Mouse (Mus musculus): ENCODE results near the gene Wapl. TPM values are rescaled to one million over a fixed set of nuclear protein-coding genes. Genes with fewer than 3 reads are reported as not detected.
A peak's percentile ranks its signal among the peaks of the same experiment; 100 is the strongest.

Wapl gene
- polyA plus RNA-seq, 1 experiment from 2014 or later: 38.7 TPM

GRCm38 (mm10) chr14:34660351-34660787, 13.4 kb upstream of the Wapl start:
- Histone ChIP-seq H3K4me1 (replicated peaks; ENCODE audit: control insufficient read depth, insufficient read depth, low read length) (peaks cover 6% of the 10 kb centered on the region; the same call in 1 of the 2 replicates), H3K27ac (ENCODE audit: low read depth, low read length) (no peak overlapping the region), H3K9ac (ENCODE audit: low read depth, low read length) (no peak overlapping the region), H3K4me3 (ENCODE audit: low read depth, low read length) (no peak overlapping the region), H3K36me3 (ENCODE audit: control insufficient read depth, insufficient read depth, low read length) (no peaks in the 10 kb centered on the region), H3K9me3 (ENCODE audit: control insufficient read depth, low read length) (no peaks in the 10 kb centered on the region), H3K27me3 (ENCODE audit: control insufficient read depth, insufficient read depth, low read length) (peaks cover 19% of the 10 kb centered on the region), H3K4me2 (replicated peaks; ENCODE audit: low read depth, low read length) (no peak overlapping the region)
- 49% methylated on average over 7 of the region's 7 CpGs for WGBS
- DNase-seq (ENCODE audit: low spot score) (no peak), ATAC-seq (ENCODE audit: low FRiP score) (no peak)

GRCm38 (mm10) chr14:34660788-34661591, 12.7 kb upstream of the Wapl start:
- Histone ChIP-seq H3K4me3 (ENCODE audit: low read depth, low read length) (peak overlapping the region; percentile 37), H3K27me3 (ENCODE audit: control insufficient read depth, insufficient read depth, low read length) (peaks cover 19% of the 10 kb centered on the region), H3K9me3 (ENCODE audit: control insufficient read depth, low read length) (no peaks in the 10 kb centered on the region), H3K4me2 (replicated peaks; ENCODE audit: low read depth, low read length) (peak overlapping the region; percentile 51), H3K4me1 (replicated peaks; ENCODE audit: control insufficient read depth, insufficient read depth, low read length) (peaks cover 6% of the 10 kb centered on the region; the same call in 1 of the 2 replicates), H3K27ac (ENCODE audit: low read depth, low read length) (no peak overlapping the region), H3K36me3 (ENCODE audit: control insufficient read depth, insufficient read depth, low read length) (no peaks in the 10 kb centered on the region), H3K9ac (ENCODE audit: low read depth, low read length) (no peak overlapping the region)
- 7% methylated on average over 22 of the region's 22 CpGs for WGBS
- DNase-seq (ENCODE audit: low spot score) (peak; percentile 45), ATAC-seq (ENCODE audit: low FRiP score) (no peak)

DNA sequence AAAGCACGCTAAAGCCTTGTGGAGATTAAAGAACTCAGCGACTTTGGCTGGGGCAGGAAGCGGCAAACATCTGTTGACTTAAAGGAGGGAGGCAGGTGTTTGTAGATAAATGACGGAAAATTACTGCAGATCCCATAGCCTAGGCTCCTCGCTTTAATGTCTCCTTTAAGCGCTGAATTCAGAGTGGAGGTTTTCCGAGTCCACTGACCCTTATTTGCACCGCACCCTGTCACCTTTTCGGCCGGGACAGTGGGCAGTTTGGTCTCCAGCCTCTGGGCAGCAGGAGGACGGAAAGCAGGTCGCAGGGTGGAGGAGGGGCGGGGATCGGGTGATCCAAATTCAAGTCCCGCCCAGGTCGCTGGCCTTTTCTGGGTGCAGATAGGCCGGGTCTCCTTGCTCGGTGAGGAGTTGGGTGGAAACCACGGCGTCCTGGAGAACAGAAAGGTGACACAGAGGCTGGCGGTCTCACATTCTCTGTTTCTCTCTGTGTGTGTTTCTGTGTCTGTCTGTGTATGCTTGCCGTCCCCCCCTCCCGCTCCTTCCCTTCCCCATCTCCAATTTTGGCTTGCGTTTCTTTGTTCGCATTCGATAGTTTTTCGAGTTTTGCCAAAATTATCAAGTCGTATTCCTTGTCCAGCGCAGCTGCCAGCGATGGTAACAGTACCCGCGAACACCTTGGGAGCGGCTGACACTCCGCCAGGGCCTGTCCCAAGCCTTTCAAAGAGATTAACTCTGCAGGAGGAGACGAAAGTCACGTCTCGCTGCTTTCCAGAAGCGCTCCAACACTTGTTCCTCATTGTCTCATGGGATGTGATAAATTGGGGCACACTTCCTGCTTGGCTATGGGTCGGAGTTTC, 11.9 kb upstream of the Wapl start:
- WGBS: under 1% methylated on average over 39 of the region's 39 CpGs
- DNase-seq (ENCODE audit: low spot score): peak; percentile 62
- no peaks in the 10 kb centered on the region for H3K36me3 ChIP-seq (ENCODE audit: control insufficient read depth, insufficient read depth, low read length)
- H3K4me2 ChIP-seq (replicated peaks; ENCODE audit: low read depth, low read length): peak overlapping the region; percentile 51
- no peak overlapping the region for H3K27ac ChIP-seq (ENCODE audit: low read depth, low read length)
- H3K9me3 ChIP-seq (ENCODE audit: control insufficient read depth, low read length): no peaks in the 10 kb centered on the region
- H3K27me3 ChIP-seq (ENCODE audit: control insufficient read depth, insufficient read depth, low read length): peaks cover 19% of the 10 kb centered on the region
- H3K4me3 ChIP-seq (ENCODE audit: low read depth, low read length): peak overlapping the region; percentile 37
- H3K4me1 ChIP-seq (replicated peaks; ENCODE audit: control insufficient read depth, insufficient read depth, low read length): peaks cover 6% of the 10 kb centered on the region; the same call in 1 of the 2 replicates
- peak overlapping the region; percentile 31 for H3K9ac ChIP-seq (ENCODE audit: low read depth, low read length)
- peak; percentile 27; the same call in 1 of the 2 replicates for ATAC-seq (ENCODE audit: low FRiP score)

DNA sequence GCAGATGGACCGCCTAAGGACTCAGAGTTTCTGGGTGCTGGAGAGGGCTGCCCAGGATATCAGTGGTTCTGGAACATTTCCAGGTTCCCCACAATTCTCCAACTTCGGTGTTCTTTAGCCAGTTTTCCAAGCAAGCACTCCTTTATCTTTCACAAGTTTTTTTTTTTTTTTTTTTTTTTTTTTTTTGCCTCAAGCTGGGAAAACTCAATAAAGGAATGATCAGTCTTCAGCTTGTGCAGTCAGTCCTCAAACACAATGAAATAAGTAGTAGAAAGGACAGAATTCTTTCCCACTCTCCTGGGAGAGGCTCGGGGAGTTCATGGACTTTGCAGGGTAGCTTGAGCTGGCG, 11.3 kb upstream of the Wapl start:
- no peak for ATAC-seq (ENCODE audit: low FRiP score)
- H3K27me3 ChIP-seq (ENCODE audit: control insufficient read depth, insufficient read depth, low read length): peaks cover 19% of the 10 kb centered on the region

GRCm38 (mm10) chr14:34663381-34663780, 10.3 kb upstream of the Wapl start:
- H3K4me2 ChIP-seq (replicated peaks; ENCODE audit: low read depth, low read length): no peak overlapping the region
- peaks cover 6% of the 10 kb centered on the region; the same call in 1 of the 2 replicates for H3K4me1 ChIP-seq (replicated peaks; ENCODE audit: control insufficient read depth, insufficient read depth, low read length)
- no peaks in the 10 kb centered on the region for H3K9me3 ChIP-seq (ENCODE audit: control insufficient read depth, low read length)
- H3K36me3 ChIP-seq (ENCODE audit: control insufficient read depth, insufficient read depth, low read length): no peaks in the 10 kb centered on the region
- no peak overlapping the region for H3K9ac ChIP-seq (ENCODE audit: low read depth, low read length)
- WGBS: 61% methylated on average over 1 of the region's 1 CpGs
- H3K27me3 ChIP-seq (ENCODE audit: control insufficient read depth, insufficient read depth, low read length): peaks cover 19% of the 10 kb centered on the region
- ATAC-seq (ENCODE audit: low FRiP score): no peak
- no peak overlapping the region for H3K4me3 ChIP-seq (ENCODE audit: low read depth, low read length)
- no peak overlapping the region for H3K27ac ChIP-seq (ENCODE audit: low read depth, low read length)
- DNase-seq (ENCODE audit: low spot score): no peak

More for the DNA sequence above, 11.3 kb upstream of the Wapl start:
- H3K4me3 ChIP-seq (ENCODE audit: low read depth, low read length): peak overlapping the region; percentile 37
- no peak overlapping the region for H3K27ac ChIP-seq (ENCODE audit: low read depth, low read length)
- no peak for DNase-seq (ENCODE audit: low spot score)
- no peak overlapping the region for H3K9ac ChIP-seq (ENCODE audit: low read depth, low read length)
- 4% methylated on average over 4 of the region's 4 CpGs for WGBS
- no peaks in the 10 kb centered on the region for H3K9me3 ChIP-seq (ENCODE audit: control insufficient read depth, low read length)
- H3K4me2 ChIP-seq (replicated peaks; ENCODE audit: low read depth, low read length): peak overlapping the region; percentile 51
- no peaks in the 10 kb centered on the region for H3K36me3 ChIP-seq (ENCODE audit: control insufficient read depth, insufficient read depth, low read length)
- H3K4me1 ChIP-seq (replicated peaks; ENCODE audit: control insufficient read depth, insufficient read depth, low read length): peaks cover 6% of the 10 kb centered on the region; the same call in 1 of the 2 replicates

DNA sequence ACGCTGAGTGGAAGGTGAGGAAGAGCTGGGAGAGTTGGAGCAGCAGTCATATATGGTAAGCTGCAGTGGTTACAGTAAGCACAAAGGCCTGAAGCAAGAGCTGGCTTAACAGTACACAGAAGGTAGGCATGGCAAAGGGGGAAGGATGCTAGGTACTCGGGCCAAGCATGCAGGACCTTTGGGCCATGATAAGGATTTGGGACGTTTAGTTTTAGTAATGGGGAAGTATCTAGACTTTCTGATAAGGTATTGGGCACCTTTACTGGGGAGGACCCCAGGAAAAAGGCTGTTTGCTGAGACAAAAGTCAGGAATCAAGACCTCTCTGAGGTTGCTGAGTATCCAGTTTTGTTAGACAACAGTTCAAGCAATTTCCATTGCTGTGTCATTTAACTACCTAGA, 4.6 kb upstream of the Wapl start:
- no peak for ATAC-seq (ENCODE audit: low FRiP score)
- WGBS: 70% methylated on average over 3 of the region's 3 CpGs
- Histone ChIP-seq H3K36me3 (ENCODE audit: control insufficient read depth, insufficient read depth, low read length) (no peaks in the 10 kb centered on the region), H3K9me3 (ENCODE audit: control insufficient read depth, low read length) (no peaks in the 10 kb centered on the region), H3K9ac (ENCODE audit: low read depth, low read length) (no peak overlapping the region), H3K27me3 (ENCODE audit: control insufficient read depth, insufficient read depth, low read length) (no peaks in the 10 kb centered on the region), H3K27ac (ENCODE audit: low read depth, low read length) (no peak overlapping the region), H3K4me3 (ENCODE audit: low read depth, low read length) (no peak overlapping the region), H3K4me2 (replicated peaks; ENCODE audit: low read depth, low read length) (no peak overlapping the region), H3K4me1 (replicated peaks; ENCODE audit: control insufficient read depth, insufficient read depth, low read length) (no peaks in the 10 kb centered on the region)
- DNase-seq (ENCODE audit: low spot score): no peak

DNA sequence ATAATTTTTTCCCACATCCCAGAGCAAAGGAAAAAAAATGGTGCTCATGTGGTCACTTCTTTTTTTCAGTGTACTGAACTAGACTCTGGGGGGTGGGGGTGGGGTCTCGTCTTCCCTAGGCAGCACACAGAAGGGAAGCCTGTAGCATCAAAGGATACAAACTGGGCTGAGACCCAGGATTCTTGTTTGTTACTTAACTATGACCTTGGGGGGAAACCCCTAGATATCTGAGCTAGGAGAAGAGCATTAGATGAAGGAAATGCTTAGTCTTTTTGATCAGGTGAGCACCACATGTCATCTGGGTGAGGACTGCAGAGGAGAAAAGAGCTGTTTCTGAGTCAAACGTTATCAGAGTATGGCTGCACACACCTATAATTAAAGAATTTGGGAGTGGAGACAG, 3.5 kb upstream of the Wapl start:
- WGBS: 65% methylated on average over 2 of the region's 2 CpGs
- H3K27ac ChIP-seq (ENCODE audit: low read depth, low read length): no peak overlapping the region

DNA sequence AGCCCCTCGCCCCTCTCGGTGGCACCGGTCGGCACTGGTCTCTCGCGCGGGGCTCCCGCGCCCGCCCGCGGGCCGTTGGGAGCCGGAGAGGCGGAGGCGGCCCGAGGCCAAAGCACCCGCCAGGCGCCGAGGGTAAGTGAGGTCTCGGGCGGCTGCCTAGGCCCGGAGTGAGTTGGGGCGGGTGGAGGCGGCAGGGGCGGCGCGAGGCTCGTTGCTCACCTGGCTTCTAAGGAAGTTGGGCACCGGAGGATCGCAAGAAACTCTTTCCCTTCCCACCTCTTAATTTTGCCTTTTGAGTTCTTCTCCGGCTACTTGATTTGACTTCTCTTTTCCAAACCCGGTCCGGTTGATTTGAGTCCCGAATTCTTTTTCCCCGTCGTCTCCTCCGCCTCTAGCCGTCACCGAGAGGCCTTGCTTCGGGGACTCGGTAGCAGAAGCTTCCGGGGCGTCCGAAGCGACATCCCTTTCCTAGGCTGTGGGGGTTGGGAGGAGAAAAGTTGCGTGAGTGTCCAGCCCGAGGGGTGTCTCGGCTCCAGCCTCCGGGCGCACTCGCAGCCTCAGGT, 582 bp downstream of the Wapl start:
- H3K27ac ChIP-seq (ENCODE audit: low read depth, low read length): peak overlapping the region; percentile 88
- H3K9me3 ChIP-seq (ENCODE audit: control insufficient read depth, low read length): no peaks in the 10 kb centered on the region
- H3K36me3 ChIP-seq (ENCODE audit: control insufficient read depth, insufficient read depth, low read length): no peaks in the 10 kb centered on the region
- DNase-seq (ENCODE audit: low spot score) (peak; percentile 63), ATAC-seq (ENCODE audit: low FRiP score) (no peak)
- H3K4me1 ChIP-seq (replicated peaks; ENCODE audit: control insufficient read depth, insufficient read depth, low read length): no peaks in the 10 kb centered on the region
- under 1% methylated on average over 37 of the region's 52 CpGs for WGBS
- peak overlapping the region; percentile 97 for H3K9ac ChIP-seq (ENCODE audit: low read depth, low read length)
- H3K27me3 ChIP-seq (ENCODE audit: control insufficient read depth, insufficient read depth, low read length): no peaks in the 10 kb centered on the region
- peak overlapping the region; percentile 99 for H3K4me3 ChIP-seq (ENCODE audit: low read depth, low read length)
- peak overlapping the region; percentile 79 for H3K4me2 ChIP-seq (replicated peaks; ENCODE audit: low read depth, low read length)

More for the DNA sequence above, 3.5 kb upstream of the Wapl start:
- H3K27me3 ChIP-seq (ENCODE audit: control insufficient read depth, insufficient read depth, low read length): no peaks in the 10 kb centered on the region
- ATAC-seq (ENCODE audit: low FRiP score) (no peak), DNase-seq (ENCODE audit: low spot score) (no peak)
- H3K9ac ChIP-seq (ENCODE audit: low read depth, low read length): no peak overlapping the region
- H3K36me3 ChIP-seq (ENCODE audit: control insufficient read depth, insufficient read depth, low read length): no peaks in the 10 kb centered on the region
- H3K9me3 ChIP-seq (ENCODE audit: control insufficient read depth, low read length): no peaks in the 10 kb centered on the region
- H3K4me3 ChIP-seq (ENCODE audit: low read depth, low read length): no peak overlapping the region
- no peaks in the 10 kb centered on the region for H3K4me1 ChIP-seq (replicated peaks; ENCODE audit: control insufficient read depth, insufficient read depth, low read length)
- H3K4me2 ChIP-seq (replicated peaks; ENCODE audit: low read depth, low read length): no peak overlapping the region
